Mouse (Mus musculus) layer of hippocampus, adult 9-11 months (tissue): ENCODE results near the gene Stard10.

Source experiments
- DNase-seq: peaks from one replicate; pipeline ENCODE4 v3.0.0; 2022

Gene Stard10

GRCm38 (mm10) chr7:101332045-101332831 lies 15.4 kb downstream of the Stard10 start:
- DNase-seq, result peak; percentile 66

- DNase-seq, result no peak
Observed at GRCm38 (mm10) chr7:101335228-101335627, 18.3 kb downstream of the Stard10 start.

GRCm38 (mm10) chr7:101336686-101337085 lies 19.8 kb downstream of the Stard10 start:
- no peak for DNase-seq

- DNase-seq, result no peak
Observed at GRCm38 (mm10) chr7:101337401-101337800, 20.5 kb downstream of the Stard10 start.

GRCm38 (mm10) chr7:101341405-101341804 lies 24.5 kb downstream of the Stard10 start:
- DNase-seq, result no peak

GRCm38 (mm10) chr7:101343135-101343534 lies 26.2 kb downstream of the Stard10 start:
- no peak for DNase-seq

GRCm38 (mm10) chr7:101344892-101345291 lies 28.0 kb downstream of the Stard10 start:
- DNase-seq, result no peak

GRCm38 (mm10) chr7:101346991-101347390 lies 30.1 kb downstream of the Stard10 start:
- DNase-seq, result no peak

- no peak for DNase-seq
Observed at GRCm38 (mm10) chr7:101347767-101348270, 30.9 kb downstream of the Stard10 start, which contains the start of gene Arap1. Gene Arap1, plus strand, starts transcription at chr7:101348067.

GRCm38 (mm10) chr7:101348312-101348711 lies 31.4 kb downstream of the Stard10 start:
- no peak for DNase-seq

GRCm38 (mm10) chr7:101349861-101350260 lies 33.0 kb downstream of the Stard10 start:
- peak; percentile 88 for DNase-seq

- no peak for DNase-seq
Observed at GRCm38 (mm10) chr7:101352404-101352803, 35.5 kb downstream of the Stard10 start.

- DNase-seq, result no peak
Observed at GRCm38 (mm10) chr7:101354423-101354822, 37.5 kb downstream of the Stard10 start.

- no peak for DNase-seq
Observed at GRCm38 (mm10) chr7:101355551-101356100, 38.7 kb downstream of the Stard10 start.

- DNase-seq, result no peak
Observed at GRCm38 (mm10) chr7:101356868-101357267, 40.0 kb downstream of the Stard10 start.

- no peak for DNase-seq
Observed at GRCm38 (mm10) chr7:101360406-101360805, 43.5 kb downstream of the Stard10 start.

- DNase-seq, result no peak
Observed at GRCm38 (mm10) chr7:101361021-101361420, 44.1 kb downstream of the Stard10 start.

GRCm38 (mm10) chr7:101361767-101362166 lies 44.9 kb downstream of the Stard10 start:
- DNase-seq, result no peak

- no peak for DNase-seq
Observed at GRCm38 (mm10) chr7:101362791-101363191, 45.9 kb downstream of the Stard10 start.

GRCm38 (mm10) chr7:101363914-101364313 lies 47.0 kb downstream of the Stard10 start:
- DNase-seq, result no peak

GRCm38 (mm10) chr7:101367901-101368852 lies 51.3 kb downstream of the Stard10 start:
- DNase-seq, result no peak

- DNase-seq, result no peak
Observed at GRCm38 (mm10) chr7:101369666-101370065, 52.8 kb downstream of the Stard10 start.

GRCm38 (mm10) chr7:101373082-101373481 lies 56.2 kb downstream of the Stard10 start:
- DNase-seq, result no peak
